Mouse (Mus musculus): ENCODE measurements around the gene Calr4.

Gene Calr4

GRCm38 (mm10) chr4:109280459-109281160 lies 46.3 kb downstream of the Calr4 start:
- DNase-seq, result peak; percentile 64

DNA sequence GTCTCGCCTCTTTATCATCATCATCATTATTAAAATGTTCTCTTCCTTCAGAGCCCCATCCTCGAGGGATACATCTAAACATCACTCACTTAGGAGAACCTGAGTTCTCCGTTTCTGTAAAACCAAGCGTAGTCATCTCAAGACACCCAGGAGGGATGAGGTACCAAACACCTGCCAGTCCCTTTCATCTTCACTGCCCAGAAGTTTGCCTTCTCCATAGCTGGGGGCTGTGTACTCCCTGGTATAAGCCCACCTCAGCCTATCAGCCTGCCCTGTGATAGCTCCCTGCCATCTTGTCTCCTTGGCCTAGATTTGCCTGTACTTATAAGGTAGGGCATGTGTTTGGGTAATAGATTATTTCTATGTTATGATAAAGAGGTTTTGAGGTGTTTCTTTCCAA lies 46.9 kb downstream of the Calr4 start:
- no peak for DNase-seq

- DNase-seq, result no peak
Observed at GRCm38 (mm10) chr4:109281946-109282345, 47.7 kb downstream of the Calr4 start.

DNA sequence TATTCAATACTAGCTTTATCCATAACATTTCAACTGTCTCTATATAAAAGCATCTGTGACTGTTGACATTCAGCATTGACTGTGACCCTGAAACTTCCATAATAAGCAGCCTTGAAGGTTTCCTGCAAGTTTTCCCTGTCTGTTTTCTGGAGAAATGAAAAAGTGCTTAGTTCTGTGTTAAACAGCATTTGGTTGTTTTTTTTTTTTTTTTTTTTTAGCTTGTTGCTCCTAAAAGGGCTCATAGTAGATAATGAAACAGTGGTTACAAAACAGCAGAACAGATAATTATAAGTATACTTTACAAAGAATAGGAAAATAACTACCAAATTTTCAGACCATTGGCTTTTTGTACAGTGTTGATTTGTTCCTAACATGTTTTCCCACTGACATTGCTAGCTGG lies 60.3 kb downstream of the Calr4 start:
- DNase-seq, result no peak

GRCm38 (mm10) chr4:109296510-109296909 lies 62.2 kb downstream of the Calr4 start:
- no peak for DNase-seq

GRCm38 (mm10) chr4:109299136-109299535 lies 64.9 kb downstream of the Calr4 start:
- DNase-seq, result no peak
